Mouse (Mus musculus): ENCODE data around the gene Zmym2. TPM values are rescaled to one million over a fixed set of nuclear protein-coding genes. Genes with fewer than 3 reads are reported as not detected.
"Not testable (repeated sequence)": the region's sequence is repeated elsewhere in the genome, so short reads cannot be mapped to it uniquely, and the experiment has no call there.

The Zmym2 gene
- polyA plus RNA-seq (2015; fragmentation: Nextera tagmentation; extraction: Ambion mirVana), result 7.8 and 10.1 TPM in 2 replicates

DNA sequence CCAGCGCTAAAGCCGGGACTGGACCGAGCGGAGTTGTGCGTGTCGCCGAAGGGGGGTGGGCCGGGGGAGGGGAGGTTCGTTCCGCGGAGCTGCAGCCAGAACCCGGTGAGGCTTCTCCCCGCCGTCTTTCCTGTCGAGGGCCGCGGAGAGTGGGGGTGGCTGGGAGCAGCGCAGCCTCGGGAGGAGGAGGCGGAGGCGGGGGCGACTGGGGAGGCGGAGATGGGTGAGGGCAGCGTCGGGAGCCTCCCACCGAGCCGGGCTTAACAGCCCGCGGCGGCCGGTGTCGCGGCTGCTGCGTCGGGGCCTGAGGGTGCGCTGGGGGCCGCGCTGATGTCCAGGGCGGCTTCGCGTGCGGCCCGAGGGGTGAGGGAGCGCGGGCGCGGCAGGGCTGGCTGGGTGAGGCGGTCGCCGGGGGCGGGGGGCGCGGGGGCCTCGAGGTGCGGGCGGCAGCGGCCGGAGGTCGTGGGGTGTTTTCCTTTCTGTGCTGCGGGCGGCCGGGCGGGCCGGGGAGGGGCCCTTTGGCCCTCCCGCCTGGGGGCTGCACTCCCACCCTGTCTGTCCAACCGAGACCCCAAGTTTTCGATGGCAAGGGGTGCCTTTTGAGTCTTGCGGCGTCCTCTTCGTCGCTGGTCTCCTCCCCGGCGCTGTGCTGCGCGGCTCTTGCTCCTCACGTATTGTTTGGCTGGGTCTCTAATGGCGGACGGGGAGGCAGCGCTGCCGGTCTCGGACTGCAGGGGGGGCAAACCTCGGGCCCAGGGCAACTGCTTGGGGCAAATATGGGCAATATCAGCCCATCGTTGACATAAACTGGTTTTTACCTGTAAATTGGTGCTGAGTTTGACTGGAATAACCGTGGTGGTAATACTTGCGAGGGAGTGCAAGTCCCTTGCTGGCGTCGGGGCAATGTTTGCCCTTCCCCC is at the start of gene Zmym2:
Gene Zmym2, plus strand, starts transcription at position 60 of the 920 bp plus-strand sequence.
- peak within 1 kb of the TSS; percentile 94 for H3K9ac ChIP-seq (ENCODE audit: low read depth, low read length)
- H3K27me3 ChIP-seq (replicated peaks; ENCODE audit: control insufficient read depth, insufficient read depth, low read length); H3K9me3 ChIP-seq (ENCODE audit: control insufficient read depth); H3K36me3 ChIP-seq (ENCODE audit: control insufficient read depth, insufficient read depth); H3K4me1 ChIP-seq (replicated peaks; ENCODE audit: control insufficient read depth, insufficient read depth, low read length): not testable (repeated sequence)
- H3K27ac ChIP-seq (ENCODE audit: low read depth, low read length), result peak within 1 kb of the TSS; percentile 99
- peak within 1 kb of the TSS; percentile 79 for H3K4me2 ChIP-seq (replicated peaks; ENCODE audit: low read depth)
- ATAC-seq, result peak; percentile 75
- peak; percentile 73 for TF ChIP-seq CTCF (IDR thresholded peaks at IDR 0.05; ENCODE audit: low read depth)
- H3K4me3 ChIP-seq (ENCODE audit: low read depth, low read length), result peak within 1 kb of the TSS; percentile 86
- under 1% methylated on average over 35 of the region's 87 CpGs for WGBS

DNA sequence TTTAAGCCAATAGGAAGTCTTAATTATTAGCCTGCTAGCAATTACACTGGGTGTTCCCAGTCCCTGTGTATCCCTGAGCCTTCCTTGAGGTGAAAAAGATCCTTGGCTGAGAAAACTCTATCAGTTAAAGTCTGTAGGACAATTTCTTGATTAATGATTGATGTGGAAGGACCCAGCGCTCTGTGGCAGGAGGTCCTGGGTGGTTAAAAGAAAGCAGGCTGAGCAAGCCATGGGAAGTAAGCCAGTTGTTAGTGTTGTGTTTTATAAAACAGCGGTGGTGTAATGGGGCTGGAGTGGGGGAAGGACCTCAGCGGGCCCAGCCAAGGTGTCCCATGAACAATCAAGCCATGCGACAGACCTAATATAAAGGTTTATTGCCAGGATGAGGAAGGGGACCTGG is 42.4 kb upstream of the Zmym2 start:
- Histone ChIP-seq H3K9ac (ENCODE audit: low read depth, low read length) (no peak overlapping the region), H3K27me3 (replicated peaks; ENCODE audit: control insufficient read depth, insufficient read depth, low read length) (no peaks in the 10 kb centered on the region), H3K27ac (ENCODE audit: low read depth, low read length) (peak overlapping the region; percentile 50), H3K4me3 (ENCODE audit: low read depth, low read length) (no peak overlapping the region), H3K4me2 (replicated peaks; ENCODE audit: low read depth) (peak overlapping the region; percentile 37), H3K36me3 (ENCODE audit: control insufficient read depth, insufficient read depth) (no peaks in the 10 kb centered on the region), H3K4me1 (replicated peaks; ENCODE audit: control insufficient read depth, insufficient read depth, low read length) (no peaks in the 10 kb centered on the region), H3K9me3 (ENCODE audit: control insufficient read depth) (no peaks in the 10 kb centered on the region)
- no peak for ATAC-seq
- TF ChIP-seq CTCF (IDR thresholded peaks at IDR 0.05; ENCODE audit: low read depth), result no peak
- WGBS, result 26% methylated on average over 4 of the region's 4 CpGs

DNA sequence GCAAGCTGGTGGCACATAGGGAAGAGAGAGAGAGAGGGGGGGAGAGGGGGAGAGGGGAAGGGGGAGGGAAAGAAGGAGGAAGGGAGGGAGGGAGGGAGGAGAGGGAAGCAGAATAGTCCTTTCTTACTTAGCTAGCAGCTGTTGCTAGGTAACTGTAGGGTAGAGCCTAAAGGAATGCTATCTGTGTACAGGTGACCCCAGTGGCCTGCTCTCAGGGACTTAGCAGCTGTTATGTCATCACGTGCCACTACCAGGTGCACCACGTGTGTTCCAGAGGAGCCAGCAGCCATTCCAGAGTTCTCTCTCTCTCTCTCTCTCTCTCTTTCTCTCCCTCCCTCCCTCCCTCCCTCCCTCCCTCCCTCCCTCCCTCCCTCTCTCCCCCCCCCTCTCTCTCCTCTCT is 41.9 kb upstream of the Zmym2 start:
- H3K36me3 ChIP-seq (ENCODE audit: control insufficient read depth, insufficient read depth), result no peaks in the 10 kb centered on the region
- TF ChIP-seq CTCF (IDR thresholded peaks at IDR 0.05; ENCODE audit: low read depth), result no peak
- 23% methylated on average over 2 of the region's 2 CpGs for WGBS
- no peaks in the 10 kb centered on the region for H3K9me3 ChIP-seq (ENCODE audit: control insufficient read depth)
- no peak overlapping the region for H3K4me3 ChIP-seq (ENCODE audit: low read depth, low read length)
- H3K27ac ChIP-seq (ENCODE audit: low read depth, low read length), result no peak overlapping the region
- H3K4me2 ChIP-seq (replicated peaks; ENCODE audit: low read depth), result no peak overlapping the region; the same call in 1 of the 2 replicates
- peak; percentile 89 for ATAC-seq
- H3K4me1 ChIP-seq (replicated peaks; ENCODE audit: control insufficient read depth, insufficient read depth, low read length), result no peaks in the 10 kb centered on the region
- no peaks in the 10 kb centered on the region for H3K27me3 ChIP-seq (replicated peaks; ENCODE audit: control insufficient read depth, insufficient read depth, low read length)
- no peak overlapping the region for H3K9ac ChIP-seq (ENCODE audit: low read depth, low read length)

DNA sequence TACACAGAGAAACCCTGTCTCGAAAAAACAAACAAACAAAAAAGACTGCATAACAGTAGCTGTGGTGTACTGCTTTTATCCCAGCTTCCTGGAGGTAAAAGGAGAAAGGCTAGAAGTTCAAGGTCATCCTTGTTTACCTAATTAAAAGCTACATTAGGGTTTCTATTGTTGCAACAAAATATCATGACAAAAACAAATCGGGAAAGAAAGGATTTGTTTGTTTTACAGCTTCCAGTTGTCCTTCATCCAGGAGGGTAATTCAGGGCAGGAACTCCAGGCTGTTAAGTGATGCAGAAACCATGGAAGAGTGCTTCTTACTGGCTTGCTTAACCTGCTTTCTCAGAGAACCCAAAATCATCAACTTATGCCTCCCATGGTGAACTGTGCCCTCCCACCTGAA is 38.1 kb upstream of the Zmym2 start:
- Histone ChIP-seq H3K27ac (ENCODE audit: low read depth, low read length) (no peak overlapping the region), H3K9me3 (ENCODE audit: control insufficient read depth) (no peaks in the 10 kb centered on the region), H3K9ac (ENCODE audit: low read depth, low read length) (no peak overlapping the region), H3K4me3 (ENCODE audit: low read depth, low read length) (no peak overlapping the region), H3K36me3 (ENCODE audit: control insufficient read depth, insufficient read depth) (no peaks in the 10 kb centered on the region), H3K27me3 (replicated peaks; ENCODE audit: control insufficient read depth, insufficient read depth, low read length) (no peaks in the 10 kb centered on the region), H3K4me1 (replicated peaks; ENCODE audit: control insufficient read depth, insufficient read depth, low read length) (no peaks in the 10 kb centered on the region), H3K4me2 (replicated peaks; ENCODE audit: low read depth) (no peak overlapping the region)
- no peak for TF ChIP-seq CTCF (IDR thresholded peaks at IDR 0.05; ENCODE audit: low read depth)
- no peak for ATAC-seq
- WGBS, result 58% methylated on average over 2 of the region's 2 CpGs

DNA sequence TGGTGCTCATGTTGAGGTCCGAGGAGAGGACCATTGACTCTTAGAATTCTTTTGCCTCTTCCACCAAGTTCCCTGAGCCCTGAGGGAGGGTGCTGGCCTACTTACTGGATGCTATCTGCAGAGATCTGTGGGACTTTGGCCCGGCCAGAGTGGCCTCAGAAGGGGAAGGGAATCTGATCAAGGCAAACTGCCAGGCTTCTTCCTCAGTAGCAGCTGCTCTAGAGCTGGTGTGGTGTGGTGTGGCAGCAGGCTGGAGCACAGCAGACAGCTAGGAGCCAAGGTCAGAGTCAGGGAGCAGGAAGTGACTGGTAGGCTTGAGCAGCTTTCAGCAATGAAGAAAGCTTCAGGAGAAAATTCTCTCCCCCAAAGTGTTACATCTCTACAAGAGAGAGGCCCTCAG is 36.8 kb upstream of the Zmym2 start:
- no peaks in the 10 kb centered on the region for H3K36me3 ChIP-seq (ENCODE audit: control insufficient read depth, insufficient read depth)
- no peak overlapping the region for H3K4me3 ChIP-seq (ENCODE audit: low read depth, low read length)
- H3K4me1 ChIP-seq (replicated peaks; ENCODE audit: control insufficient read depth, insufficient read depth, low read length), result no peaks in the 10 kb centered on the region
- WGBS, result 37% methylated on average over 2 of the region's 2 CpGs
- H3K27me3 ChIP-seq (replicated peaks; ENCODE audit: control insufficient read depth, insufficient read depth, low read length), result no peaks in the 10 kb centered on the region
- no peak overlapping the region for H3K4me2 ChIP-seq (replicated peaks; ENCODE audit: low read depth)
- peak; percentile 89 for ATAC-seq
- peak overlapping the region; percentile 46; the same call in 1 of the 2 replicates for H3K27ac ChIP-seq (ENCODE audit: low read depth, low read length)
- no peak for TF ChIP-seq CTCF (IDR thresholded peaks at IDR 0.05; ENCODE audit: low read depth)
- no peak overlapping the region for H3K9ac ChIP-seq (ENCODE audit: low read depth, low read length)
- H3K9me3 ChIP-seq (ENCODE audit: control insufficient read depth), result peaks cover 11% of the 10 kb centered on the region

DNA sequence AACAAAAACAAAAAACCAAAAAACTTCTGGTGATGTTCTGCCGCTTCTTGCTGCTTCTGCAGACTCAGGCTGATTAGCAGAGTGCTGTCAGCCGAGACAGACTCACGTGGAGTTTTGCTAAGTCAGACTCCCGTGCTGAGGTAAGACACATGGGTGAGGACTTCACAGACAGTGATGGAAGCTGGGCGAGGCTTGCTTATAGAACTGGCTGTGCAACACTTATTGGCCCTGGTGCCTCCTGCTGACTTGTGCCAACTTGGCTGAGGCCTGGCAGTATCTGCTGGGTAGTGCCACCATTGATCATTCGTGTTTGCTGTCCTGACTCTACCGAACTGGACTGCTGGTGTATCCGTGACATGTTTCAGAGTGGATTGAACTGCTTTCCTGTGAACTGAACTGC is 22.4 kb upstream of the Zmym2 start:
- Histone ChIP-seq H3K4me2 (replicated peaks; ENCODE audit: low read depth) (no peak overlapping the region), H3K9me3 (ENCODE audit: control insufficient read depth) (no peaks in the 10 kb centered on the region), H3K4me1 (replicated peaks; ENCODE audit: control insufficient read depth, insufficient read depth, low read length) (no peaks in the 10 kb centered on the region), H3K27ac (ENCODE audit: low read depth, low read length) (no peak overlapping the region), H3K36me3 (ENCODE audit: control insufficient read depth, insufficient read depth) (no peaks in the 10 kb centered on the region), H3K4me3 (ENCODE audit: low read depth, low read length) (no peak overlapping the region), H3K27me3 (replicated peaks; ENCODE audit: control insufficient read depth, insufficient read depth, low read length) (peaks cover 18% of the 10 kb centered on the region; the same call in 1 of the 2 replicates), H3K9ac (ENCODE audit: low read depth, low read length) (no peak overlapping the region)
- no peak for TF ChIP-seq CTCF (IDR thresholded peaks at IDR 0.05; ENCODE audit: low read depth)
- ATAC-seq, result no peak
- 66% methylated on average over 8 of the region's 8 CpGs for WGBS
